Mouse (Mus musculus) lung, postnatal 0 days (tissue): ENCODE data around the gene Gtf3c5.

Experiments
- CTCF ChIP-seq: IDR thresholded peaks from 2 replicates; pipeline ENCODE4 v1.5.1; 2016; ENCODE audit warnings: antibody characterized with exemption, mild to moderate bottlenecking
- EP300 ChIP-seq: IDR thresholded peaks from 2 replicates; pipeline ENCODE4 v1.6.1; 2016; ENCODE audit warnings: antibody characterized with exemption, mild to moderate bottlenecking, control low read depth

DNA sequence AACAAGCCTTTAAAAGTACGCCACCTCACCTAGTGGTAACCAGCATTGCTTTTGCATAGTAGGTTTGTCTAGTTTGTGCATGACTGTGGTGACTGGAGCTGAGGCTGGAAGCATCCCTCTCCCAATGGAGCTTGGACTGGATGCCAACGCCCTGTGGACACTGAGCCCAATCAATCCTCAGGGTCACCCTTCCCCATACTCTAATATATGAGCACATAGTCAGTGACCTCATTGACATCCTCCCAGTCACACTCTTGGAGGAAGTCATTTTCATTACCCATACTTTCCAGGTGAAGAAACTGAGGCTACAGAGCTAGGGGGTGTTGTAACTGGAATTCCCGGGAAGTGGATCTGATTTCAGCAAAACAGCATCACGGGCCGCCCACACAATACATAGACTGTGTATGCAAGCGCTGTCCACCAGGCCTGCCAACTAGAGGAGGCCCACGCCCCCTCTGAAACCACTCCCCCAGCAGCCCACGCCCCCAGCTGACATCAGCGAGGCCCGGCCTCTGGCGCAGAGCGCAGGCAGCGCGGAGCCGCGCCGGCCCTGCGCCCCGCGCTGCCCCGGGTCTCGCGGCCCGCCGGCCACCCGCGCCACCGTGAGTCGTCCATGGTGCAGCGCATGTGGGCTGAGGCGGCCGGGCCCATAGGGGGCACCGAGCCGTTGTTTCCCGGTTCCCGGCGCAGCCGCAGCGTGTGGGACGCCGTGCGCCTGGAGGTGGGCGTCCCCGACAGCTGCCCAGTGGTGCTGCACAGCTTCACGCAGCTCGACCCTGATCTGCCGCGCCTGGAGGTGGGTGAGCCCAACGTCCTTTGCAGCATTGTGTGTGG lies 50.4 kb downstream of the Gtf3c5 start:
- TF ChIP-seq CTCF (peak; percentile 39), EP300 (no peak)
